Mouse (Mus musculus) neural tube, embryonic 14.5 days (tissue): ENCODE measurements around the gene Clic5. TPM values are rescaled to one million over a fixed set of nuclear protein-coding genes. Genes with fewer than 3 reads are reported as not detected.

Experiments used
- ATAC-seq: fragments of 200-750 bp; cut with Nextera tagmentation; 2 replicates; pipeline ENCODE4 v1.8.0; 2017; ENCODE audit warnings: low read depth, mild to moderate bottlenecking, moderate TSS enrichment, moderate library complexity
- H3K27ac ChIP-seq: fragments of 300-500 bp; sonication (generic); 2 replicates; pipeline ENCODE4 v1.5.1; 2014; ENCODE audit warnings: low read depth, mild to moderate bottlenecking, control low read depth, low read length, moderate library complexity, mixed read lengths
- H3K27me3 ChIP-seq: fragments of 300-500 bp; sonication (generic); 2 replicates; pipeline ENCODE4 v1.6.1; 2014; ENCODE audit warnings: low read length; ENCODE audit not compliant: control insufficient read depth, insufficient read depth
- H3K36me3 ChIP-seq: fragments of 300-500 bp; sonication (generic); 2 replicates; pipeline ENCODE4 v1.6.1; 2014; ENCODE audit warnings: low read length, mixed read lengths; ENCODE audit not compliant: control insufficient read depth, insufficient read depth
- H3K4me1 ChIP-seq: fragments of 300-500 bp; sonication (generic); 2 replicates; pipeline ENCODE4 v1.6.1; 2014; ENCODE audit warnings: low read length; ENCODE audit not compliant: control insufficient read depth, insufficient read depth
- H3K4me2 ChIP-seq: fragments of 300-500 bp; sonication (generic); 2 replicates; pipeline ENCODE4 v1.6.1; 2014; ENCODE audit warnings: mild to moderate bottlenecking, low read depth, low read length, control low read depth
- H3K4me3 ChIP-seq: fragments of 300-500 bp; sonication (generic); 2 replicates; pipeline ENCODE4 v1.5.1; 2014; ENCODE audit warnings: low read depth, low read length, control low read depth, mixed read lengths
- H3K9ac ChIP-seq: fragments of 300-500 bp; sonication (generic); replicated peaks from 2 replicates; pipeline ENCODE4 v1.6.1; 2014; ENCODE audit warnings: low read depth, mild to moderate bottlenecking, control low read depth, low read length, mixed read lengths
- H3K9me3 ChIP-seq: fragments of 300-500 bp; sonication (generic); 2 replicates; pipeline ENCODE4 v1.6.1; 2016; ENCODE audit warnings: low read length; ENCODE audit not compliant: control insufficient read depth
- WGBS: fragments of 180-500 bp; shearing (Covaris S2); extraction: QIAGEN DNeasy Blood & Tissue Kit; methylation state at CpG from one replicate; pipeline ENCODE4 v1.1.7; 2014; 5-methylcytosine and 5-hydroxymethylcytosine counted together
- polyA plus RNA-seq: library from polyadenylated mRNA; unstranded; fragments of >200 nt; fragmentation: Nextera tagmentation; extraction: Ambion mirVana; gene quantifications from 2 replicates; pipeline ENCODE4 v1.2.1, GENCODE M21; 2014

Clic5 gene
- polyA plus RNA-seq, 1 experiment from 2014 or later, result 0.35 TPM

GRCm38 (mm10) chr17:44325314-44325713 lies 136.9 kb downstream of the Clic5 start:
- Histone ChIP-seq H3K36me3 (no peaks in the 10 kb centered on the region), H3K4me3 (no peak overlapping the region), H3K27ac (no peak overlapping the region), H3K9ac (no peak overlapping the region), H3K27me3 (no peaks in the 10 kb centered on the region), H3K9me3 (no peaks in the 10 kb centered on the region), H3K4me1 (no peaks in the 10 kb centered on the region), H3K4me2 (no peak overlapping the region)
- WGBS, result 66% methylated on average over 10 of the region's 10 CpGs
- no peak for ATAC-seq

- Histone ChIP-seq H3K9me3 (no peaks in the 10 kb centered on the region), H3K9ac (no peak overlapping the region), H3K4me2 (no peak overlapping the region), H3K36me3 (no peaks in the 10 kb centered on the region), H3K4me3 (no peak overlapping the region), H3K27me3 (no peaks in the 10 kb centered on the region), H3K27ac (peak overlapping the region; percentile 36; the same call in 1 of the 2 replicates), H3K4me1 (no peaks in the 10 kb centered on the region)
- no peak; the same call in 1 of the 2 replicates for ATAC-seq
- 29% methylated on average over 10 of the region's 10 CpGs for WGBS
Observed at GRCm38 (mm10) chr17:44327279-44328146, 139.1 kb downstream of the Clic5 start.

GRCm38 (mm10) chr17:44328147-44328482 lies 139.7 kb downstream of the Clic5 start:
- Histone ChIP-seq H3K36me3 (no peaks in the 10 kb centered on the region), H3K9ac (no peak overlapping the region), H3K4me1 (no peaks in the 10 kb centered on the region), H3K9me3 (no peaks in the 10 kb centered on the region), H3K4me2 (no peak overlapping the region), H3K27ac (peak overlapping the region; percentile 36; the same call in 1 of the 2 replicates), H3K4me3 (no peak overlapping the region), H3K27me3 (no peaks in the 10 kb centered on the region)
- WGBS, result 59% methylated on average over 5 of the region's 5 CpGs
- no peak for ATAC-seq

Other genes with a start within 250 kb of the Clic5 start
- 89.4 and 103 TPM in 2 replicates for gene Enpp5, start 109.8 kb upstream of the Clic5 start, polyA plus RNA-seq
- 6.9 and 7.6 TPM in 2 replicates for gene Enpp4, start 82.8 kb upstream of the Clic5 start, polyA plus RNA-seq